Mouse (Mus musculus): Measurements from ENCODE around the gene Gtf2ird1.

DNA sequence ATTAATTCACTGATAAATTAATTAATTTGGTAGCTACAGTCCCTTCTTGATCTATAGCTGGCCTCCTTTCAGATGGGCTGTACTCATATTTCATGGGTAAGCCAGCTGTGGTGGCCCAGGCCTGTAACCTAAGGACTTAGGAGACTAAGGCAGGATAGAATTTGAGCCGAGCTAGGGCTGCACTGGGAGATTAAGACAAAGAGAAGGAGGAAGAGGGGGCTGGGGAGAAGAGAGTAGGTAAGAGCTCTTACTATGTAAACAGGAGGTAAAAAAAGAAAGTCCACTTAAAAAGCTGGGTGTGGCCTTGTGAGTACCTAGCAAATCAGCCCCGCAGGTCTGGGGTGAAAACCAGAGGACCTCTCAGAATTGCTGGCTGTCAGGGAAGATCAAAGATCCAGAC is 132.6 kb downstream of the Gtf2ird1 start:
- TF ChIP-seq EP300 (IDR thresholded peaks at IDR 0.05; ENCODE audit: insufficient read depth, low read depth, low read length), result no peak
- TF ChIP-seq CTCF (IDR thresholded peaks at IDR 0.05), result no peak
- TF ChIP-seq POLR2A (IDR thresholded peaks at IDR 0.05; ENCODE audit: insufficient read depth, low read depth, low read length), result no peak

Measured in heart, adult 2 months (tissue).